ENCODE assay signal across 17 mouse cellular contexts in the genomic region with DNA sequence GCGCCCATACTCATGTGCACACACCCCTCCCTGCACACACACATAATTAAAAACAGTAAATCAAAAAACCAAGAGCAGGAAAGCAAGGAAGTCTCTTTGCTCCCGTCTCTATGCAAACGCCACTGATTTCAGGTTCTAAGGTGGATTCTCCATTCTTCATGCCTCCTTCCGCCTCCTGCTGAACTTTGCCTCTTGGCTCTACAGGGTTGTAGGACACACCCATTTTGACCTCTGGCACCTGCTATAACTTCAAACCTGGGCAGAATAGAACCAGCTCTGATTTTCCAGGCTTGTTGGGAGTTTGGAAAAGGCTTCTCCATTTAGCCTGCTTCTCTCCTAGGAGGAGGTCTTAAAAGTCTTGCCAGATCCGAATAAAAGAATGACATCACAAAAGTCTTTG. TPM values are rescaled to one million over a fixed set of nuclear protein-coding genes. Genes with fewer than 3 reads are reported as not detected.
"Had no signal": no experiment of that assay in that cellular context is flagged by ENCODE, and none has a peak within 500 bp of the region (broad histone marks: within the 10 kb centered on the region; RNA-seq: fewer than 3 reads in every experiment).

No protein-coding gene starts in this region.

- H3K36me3 ChIP-seq: hindbrain, embryonic 13.5 days; limb, embryonic 10.5 days; liver, embryonic 12.5 days; midbrain, embryonic 15.5 days; neural tube, embryonic 12.5 days had no signal

- H3K4me2 ChIP-seq: hindbrain, embryonic 13.5 days; liver, embryonic 12.5 days; lung, embryonic 15.5 days; midbrain, embryonic 11.5 days; midbrain, embryonic 15.5 days; neural tube, embryonic 12.5 days had no signal

- H3K9ac ChIP-seq: hindbrain, embryonic 13.5 days; liver, embryonic 12.5 days; lung, embryonic 15.5 days; midbrain, embryonic 15.5 days; neural tube, embryonic 12.5 days had no signal

- H3K4me3 ChIP-seq: hindbrain, embryonic 13.5 days; left cerebral cortex, adult 2 months; limb, embryonic 10.5 days; liver, embryonic 12.5 days; lung, embryonic 15.5 days; megakaryocyte, embryonic 14.5 days; midbrain, embryonic 15.5 days; neural tube, embryonic 12.5 days had no signal

- H3K27me3 ChIP-seq: lung, embryonic 15.5 days; neural tube, embryonic 12.5 days had no signal

- ATAC-seq: hindbrain, postnatal 0 days; liver, embryonic 12.5 days; midbrain, embryonic 15.5 days had no signal

- DNase-seq: lung, postnatal 14 days; retina, postnatal 1 day; thymus, adult 18-20 months; thymus, postnatal 14 days had no signal

- H3K9me3 ChIP-seq: hindbrain, embryonic 13.5 days; limb, embryonic 10.5 days; liver, embryonic 12.5 days; lung, embryonic 15.5 days; megakaryocyte, embryonic 14.5 days; midbrain, embryonic 15.5 days; neural tube, embryonic 12.5 days had no signal

- H3K27ac ChIP-seq: hindbrain, embryonic 13.5 days; hindbrain, postnatal 0 days; limb, embryonic 10.5 days; liver, embryonic 12.5 days; lung, embryonic 15.5 days; macrophage; midbrain, embryonic 15.5 days; neural tube, embryonic 12.5 days had no signal

RNA-seq across cellular contexts. Expression of gene Car14, which starts 20.1 kb away (rescaled TPM):
- total RNA-seq: monocyte, adult 5-6 weeks; neutrophil, adult 5-6 weeks had no signal
- polyA plus RNA-seq: macrophage had no signal
